Mouse (Mus musculus) hindbrain, embryonic 16.5 days (tissue): ENCODE measurements around the gene Gm5447. TPM values are rescaled to one million over a fixed set of nuclear protein-coding genes. Genes with fewer than 3 reads are reported as not detected.

Experiments used
- ATAC-seq: fragments of 200-750 bp; cut with Nextera tagmentation; 2 replicates; pipeline ENCODE4 v1.8.0; 2017; ENCODE audit warnings: moderate TSS enrichment, moderate library complexity
- H3K27ac ChIP-seq: fragments of 300-500 bp; sonication (generic); 2 replicates; pipeline ENCODE4 v1.5.1; 2014; ENCODE audit warnings: low read depth, mild to moderate bottlenecking, control low read depth, low read length, moderate library complexity
- H3K27me3 ChIP-seq: fragments of 300-500 bp; sonication (generic); replicated peaks from 2 replicates; pipeline ENCODE4 v1.6.1; 2014; ENCODE audit warnings: low read length; ENCODE audit not compliant: control insufficient read depth, insufficient read depth
- H3K36me3 ChIP-seq: fragments of 300-500 bp; sonication (generic); 2 replicates; pipeline ENCODE4 v1.6.1; 2014; ENCODE audit warnings: mild to moderate bottlenecking, low read length, moderate library complexity, mixed read lengths; ENCODE audit not compliant: control insufficient read depth, insufficient read depth
- H3K4me1 ChIP-seq: fragments of 300-500 bp; sonication (generic); 2 replicates; pipeline ENCODE4 v1.6.1; 2014; ENCODE audit warnings: low read depth, low read length; ENCODE audit not compliant: control insufficient read depth, insufficient read depth
- H3K4me2 ChIP-seq: fragments of 300-500 bp; sonication (generic); 2 replicates; pipeline ENCODE4 v1.6.1; 2014; ENCODE audit warnings: mild to moderate bottlenecking, low read length, control low read depth, moderate library complexity
- H3K4me3 ChIP-seq: fragments of 300-500 bp; sonication (generic); 2 replicates; pipeline ENCODE4 v1.5.1; 2014; ENCODE audit warnings: mild to moderate bottlenecking, low read length, control low read depth, moderate library complexity
- H3K9ac ChIP-seq: fragments of 300-500 bp; sonication (generic); 2 replicates; pipeline ENCODE4 v1.6.1; 2014; ENCODE audit warnings: low read depth, mild to moderate bottlenecking, control low read depth, low read length, moderate library complexity
- H3K9me3 ChIP-seq: fragments of 300-500 bp; sonication (generic); 2 replicates; pipeline ENCODE4 v1.6.1; 2014; ENCODE audit warnings: mild to moderate bottlenecking, low read length, moderate library complexity; ENCODE audit not compliant: control insufficient read depth
- WGBS: fragments of 180-500 bp; shearing (Covaris S2); extraction: QIAGEN DNeasy Blood & Tissue Kit; methylation state at CpG from one replicate; pipeline ENCODE4 v1.1.7; 2014; 5-methylcytosine and 5-hydroxymethylcytosine counted together
- polyA plus RNA-seq: library from polyadenylated mRNA; unstranded; fragments of >200 nt; fragmentation: Nextera tagmentation; extraction: Ambion mirVana; gene quantifications from 2 replicates; pipeline ENCODE4 v1.2.1, GENCODE M21; 2015

Gm5447 gene
- polyA plus RNA-seq, 1 experiment from 2014 or later: 0.09 TPM

DNA sequence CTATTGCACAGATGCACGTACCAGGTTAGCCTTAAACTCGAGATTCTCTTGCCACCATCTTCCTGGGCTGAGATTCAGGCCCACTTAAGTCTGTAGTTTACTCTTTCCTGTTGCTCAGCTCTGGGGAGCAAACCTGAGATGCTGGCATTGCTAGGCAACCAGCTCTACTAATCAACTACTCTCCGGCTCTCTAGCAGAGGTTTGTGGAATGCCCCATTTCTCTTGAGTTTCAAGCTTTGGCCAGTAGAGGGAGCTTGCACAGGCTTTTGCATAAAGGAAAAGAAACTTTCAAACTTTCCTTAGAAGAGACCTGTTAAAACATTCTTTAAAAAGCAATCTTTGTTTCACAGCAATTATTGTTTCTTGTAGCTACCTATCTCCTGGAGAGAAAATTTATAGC, 19.8 kb downstream of the Gm5447 start:
- 26% methylated on average over 3 of the region's 3 CpGs for WGBS
- no peaks in the 10 kb centered on the region for H3K9me3 ChIP-seq
- H3K9ac ChIP-seq: no peak overlapping the region
- H3K4me1 ChIP-seq: no peaks in the 10 kb centered on the region; the same call in 1 of the 2 replicates
- H3K4me3 ChIP-seq: no peak overlapping the region
- H3K36me3 ChIP-seq: no peaks in the 10 kb centered on the region
- peak; percentile 86 for ATAC-seq
- no peaks in the 10 kb centered on the region for H3K27me3 ChIP-seq
- no peak overlapping the region for H3K27ac ChIP-seq
- H3K4me2 ChIP-seq: no peak overlapping the region

- 82% methylated on average over 6 of the region's 6 CpGs for WGBS
- Histone ChIP-seq H3K27me3 (no peaks in the 10 kb centered on the region), H3K9ac (no peak overlapping the region), H3K27ac (no peak overlapping the region), H3K36me3 (no peaks in the 10 kb centered on the region), H3K4me1 (no peaks in the 10 kb centered on the region; the same call in 1 of the 2 replicates), H3K9me3 (no peaks in the 10 kb centered on the region), H3K4me2 (no peak overlapping the region), H3K4me3 (no peak overlapping the region)
- ATAC-seq: no peak
Measured at GRCm38 (mm10) chr13:30994249-30994858, 20.4 kb downstream of the Gm5447 start.

GRCm38 (mm10) chr13:30997526-30998253, 23.7 kb downstream of the Gm5447 start:
- WGBS: 75% methylated on average over 8 of the region's 8 CpGs
- H3K4me2 ChIP-seq: no peak overlapping the region
- H3K9ac ChIP-seq: no peak overlapping the region
- H3K4me3 ChIP-seq: no peak overlapping the region
- H3K9me3 ChIP-seq: no peaks in the 10 kb centered on the region
- no peaks in the 10 kb centered on the region for H3K27me3 ChIP-seq
- ATAC-seq: no peak
- H3K4me1 ChIP-seq: no peaks in the 10 kb centered on the region; the same call in 1 of the 2 replicates
- H3K36me3 ChIP-seq: no peaks in the 10 kb centered on the region
- H3K27ac ChIP-seq: no peak overlapping the region

GRCm38 (mm10) chr13:30999799-31000198, 25.8 kb downstream of the Gm5447 start:
- no peak overlapping the region for H3K27ac ChIP-seq
- 81% methylated on average over 6 of the region's 6 CpGs for WGBS
- ATAC-seq: no peak
- H3K4me3 ChIP-seq: no peak overlapping the region
- H3K4me1 ChIP-seq: no peaks in the 10 kb centered on the region
- no peaks in the 10 kb centered on the region for H3K27me3 ChIP-seq
- H3K36me3 ChIP-seq: no peaks in the 10 kb centered on the region
- H3K9me3 ChIP-seq: no peaks in the 10 kb centered on the region
- H3K9ac ChIP-seq: no peak overlapping the region
- H3K4me2 ChIP-seq: no peak overlapping the region

DNA sequence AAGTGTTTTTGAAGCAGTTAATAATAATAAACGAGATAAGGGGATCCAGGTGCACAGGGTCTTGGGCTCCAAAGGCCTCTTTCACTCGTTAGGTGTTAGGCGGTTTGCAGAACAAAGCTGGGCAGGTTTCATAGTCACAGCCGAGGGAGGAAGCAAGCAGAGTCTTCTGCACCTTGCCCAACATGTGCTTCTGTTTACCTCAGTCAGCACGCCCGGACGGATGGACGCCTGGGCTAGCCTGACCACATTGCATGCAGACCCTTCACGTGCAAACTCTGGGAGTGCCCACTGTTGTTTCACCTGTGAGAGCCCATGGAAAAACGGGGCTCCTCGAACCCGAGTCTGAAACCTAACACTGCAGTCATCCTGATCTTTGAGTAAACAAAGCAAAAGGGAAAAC, 30.5 kb downstream of the Gm5447 start:
- H3K4me3 ChIP-seq: no peak overlapping the region

DNA sequence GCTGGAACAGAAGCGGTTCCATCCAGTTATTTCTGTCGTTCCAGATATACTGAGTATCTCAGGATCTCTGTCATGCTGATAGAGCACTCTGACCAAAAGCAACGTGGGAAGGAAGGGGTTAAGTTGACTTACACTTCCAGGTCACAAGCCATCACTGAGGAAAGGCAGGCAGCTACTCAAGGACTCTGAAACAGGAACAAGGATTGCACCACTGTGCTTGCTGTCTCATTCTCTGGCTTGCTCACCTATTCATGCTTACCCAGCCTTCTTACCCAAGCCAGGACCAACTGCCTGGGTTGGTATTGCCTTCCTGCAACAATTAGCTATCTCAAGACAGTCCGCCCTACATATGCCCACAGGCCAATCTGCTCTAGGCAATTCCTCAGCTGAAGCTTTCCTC, 31.0 kb downstream of the Gm5447 start:
- no peak overlapping the region for H3K4me2 ChIP-seq
- no peaks in the 10 kb centered on the region for H3K36me3 ChIP-seq
- no peak for ATAC-seq
- no peak overlapping the region for H3K9ac ChIP-seq
- 86% methylated on average over 4 of the region's 4 CpGs for WGBS
- H3K9me3 ChIP-seq: no peaks in the 10 kb centered on the region
- no peaks in the 10 kb centered on the region for H3K27me3 ChIP-seq
- no peak overlapping the region for H3K4me3 ChIP-seq
- H3K27ac ChIP-seq: no peak overlapping the region
- no peaks in the 10 kb centered on the region for H3K4me1 ChIP-seq

More for the DNA sequence above, 30.5 kb downstream of the Gm5447 start:
- no peak overlapping the region for H3K4me2 ChIP-seq
- no peaks in the 10 kb centered on the region for H3K4me1 ChIP-seq
- H3K9ac ChIP-seq: no peak overlapping the region
- H3K36me3 ChIP-seq: no peaks in the 10 kb centered on the region
- no peaks in the 10 kb centered on the region for H3K9me3 ChIP-seq
- WGBS: 79% methylated on average over 12 of the region's 12 CpGs
- no peaks in the 10 kb centered on the region for H3K27me3 ChIP-seq
- no peak overlapping the region for H3K27ac ChIP-seq
- no peak for ATAC-seq

DNA sequence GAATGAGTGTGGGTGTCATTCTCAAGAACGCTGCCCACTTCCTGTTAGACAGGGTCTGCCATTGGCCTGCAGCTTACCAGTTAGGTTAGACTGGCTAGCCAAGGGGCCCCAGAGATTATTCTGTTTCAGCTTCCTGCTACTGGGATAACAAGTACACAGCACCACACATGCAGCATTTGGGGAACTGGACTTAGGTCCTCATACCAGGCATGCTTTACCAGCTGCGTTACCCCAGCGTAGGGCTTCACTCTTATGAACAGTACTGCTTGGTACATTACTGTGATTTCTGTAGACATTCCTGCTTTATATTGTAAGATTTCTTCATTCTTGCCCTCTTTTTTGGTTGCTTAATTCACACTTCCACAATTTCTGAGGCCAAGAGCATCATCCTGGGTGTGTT, 43.5 kb downstream of the Gm5447 start:
- H3K9me3 ChIP-seq: no peaks in the 10 kb centered on the region
- H3K27me3 ChIP-seq: no peaks in the 10 kb centered on the region
- H3K27ac ChIP-seq: no peak overlapping the region
- ATAC-seq: no peak
- H3K4me3 ChIP-seq: no peak overlapping the region
- no peak overlapping the region for H3K9ac ChIP-seq
- no peaks in the 10 kb centered on the region for H3K36me3 ChIP-seq
- H3K4me1 ChIP-seq: no peaks in the 10 kb centered on the region
- H3K4me2 ChIP-seq: no peak overlapping the region
- 99% methylated on average over 3 of the region's 3 CpGs for WGBS

DNA sequence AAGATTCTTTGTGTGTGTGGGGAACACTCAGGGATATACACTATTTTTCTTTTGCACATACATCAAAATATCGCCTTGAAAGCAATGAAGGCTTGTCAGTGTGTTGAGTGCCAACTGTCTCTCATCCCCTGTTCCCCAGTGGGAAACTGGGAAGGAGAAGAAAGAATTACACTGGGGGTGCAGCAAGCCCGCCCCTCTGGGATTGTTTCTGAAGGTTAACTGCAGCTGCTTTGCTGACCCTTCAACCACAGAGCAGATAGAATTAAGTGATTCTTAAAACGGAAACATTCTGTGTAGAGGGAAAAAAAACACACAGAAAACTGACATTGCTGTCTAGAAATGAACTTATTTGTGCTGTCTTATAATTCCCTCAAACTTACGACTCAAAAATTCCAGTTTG, 47.5 kb downstream of the Gm5447 start:
- Histone ChIP-seq H3K4me3 (no peak overlapping the region), H3K9me3 (no peaks in the 10 kb centered on the region), H3K27me3 (no peaks in the 10 kb centered on the region), H3K36me3 (no peaks in the 10 kb centered on the region), H3K27ac (no peak overlapping the region), H3K4me2 (no peak overlapping the region), H3K9ac (no peak overlapping the region), H3K4me1 (no peaks in the 10 kb centered on the region)
- no peak for ATAC-seq
- 64% methylated on average over 4 of the region's 4 CpGs for WGBS

DNA sequence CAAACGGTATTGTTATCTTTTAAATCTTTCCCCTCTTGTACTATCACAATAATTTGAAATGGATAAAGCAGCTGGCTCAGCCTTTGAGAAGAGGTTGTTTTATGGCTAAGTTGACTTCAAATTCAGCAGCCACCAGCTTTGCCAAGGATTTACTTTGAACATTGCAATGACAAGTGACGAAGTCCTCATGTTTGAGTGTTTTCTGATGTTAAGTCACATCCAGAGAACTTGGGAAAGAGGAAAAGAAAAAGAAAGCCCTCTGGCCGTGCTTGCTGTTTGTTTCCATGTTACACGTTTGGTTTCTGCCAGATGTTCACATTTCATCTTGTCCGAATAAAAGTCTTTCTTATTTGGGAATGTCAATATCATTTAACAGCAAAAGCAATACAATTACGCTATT, 47.9 kb downstream of the Gm5447 start:
- H3K4me2 ChIP-seq: no peak overlapping the region
- H3K4me3 ChIP-seq: no peak overlapping the region
- 76% methylated on average over 6 of the region's 6 CpGs for WGBS
- ATAC-seq: no peak
- no peak overlapping the region for H3K9ac ChIP-seq
- H3K27ac ChIP-seq: no peak overlapping the region
- no peaks in the 10 kb centered on the region for H3K9me3 ChIP-seq
- no peaks in the 10 kb centered on the region for H3K4me1 ChIP-seq
- no peaks in the 10 kb centered on the region for H3K27me3 ChIP-seq
- H3K36me3 ChIP-seq: no peaks in the 10 kb centered on the region
